Mouse (Mus musculus) heart, postnatal 0 days (tissue): ENCODE measurements around the gene Vmn1r57.
"Not testable (repeated sequence)": the region's sequence is repeated elsewhere in the genome, so short reads cannot be mapped to it uniquely, and the experiment has no call there.

Experiments
- CTCF ChIP-seq: IDR thresholded peaks from 2 replicates; pipeline ENCODE4 v1.5.1; 2016; ENCODE audit warnings: antibody characterized with exemption, control low read depth, low read depth
- EP300 ChIP-seq: IDR thresholded peaks from 2 replicates; pipeline ENCODE4 v1.6.1; 2016; ENCODE audit warnings: antibody characterized with exemption, low read depth

DNA sequence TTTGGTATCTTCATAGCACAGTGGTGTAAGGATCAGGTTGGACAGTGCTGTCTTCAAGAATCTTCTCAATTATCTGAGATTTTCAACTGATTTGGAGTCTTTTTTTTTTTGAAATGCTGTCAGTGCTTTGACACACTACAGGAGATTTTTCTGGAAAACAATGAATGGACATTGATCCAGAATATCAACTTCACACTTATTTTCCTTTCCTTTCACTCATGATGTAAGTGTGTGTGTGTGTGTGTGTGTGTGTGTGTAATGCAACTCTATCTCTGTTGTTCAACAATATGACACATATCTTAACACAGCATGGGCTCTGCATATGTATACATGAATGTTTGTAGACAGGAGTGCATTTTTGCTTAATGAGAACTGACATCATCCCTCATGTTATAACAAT lies 21.6 kb upstream of the Vmn1r57 start, which contains the start of gene Vmn1r56:
- TF ChIP-seq CTCF, EP300: not testable (repeated sequence)
